Mouse (Mus musculus) bone marrow, adult 2 months (tissue): ENCODE measurements around the gene Tmem50b.

Experiments
- CTCF ChIP-seq: fragments of 200-500 bp; IDR thresholded peaks from 2 replicates; pipeline ENCODE4 v1.5.1; 2011; ENCODE audit warnings: low read length, control low read depth; ENCODE audit not compliant: control insufficient read depth, insufficient read depth
- POLR2A ChIP-seq: fragments of 200-500 bp; IDR thresholded peaks from 2 replicates; pipeline ENCODE4 v1.6.1; 2011; ENCODE audit warnings: low read depth, mild to moderate bottlenecking, control low read depth, low read length, borderline replicate concordance; ENCODE audit not compliant: control insufficient read depth

DNA sequence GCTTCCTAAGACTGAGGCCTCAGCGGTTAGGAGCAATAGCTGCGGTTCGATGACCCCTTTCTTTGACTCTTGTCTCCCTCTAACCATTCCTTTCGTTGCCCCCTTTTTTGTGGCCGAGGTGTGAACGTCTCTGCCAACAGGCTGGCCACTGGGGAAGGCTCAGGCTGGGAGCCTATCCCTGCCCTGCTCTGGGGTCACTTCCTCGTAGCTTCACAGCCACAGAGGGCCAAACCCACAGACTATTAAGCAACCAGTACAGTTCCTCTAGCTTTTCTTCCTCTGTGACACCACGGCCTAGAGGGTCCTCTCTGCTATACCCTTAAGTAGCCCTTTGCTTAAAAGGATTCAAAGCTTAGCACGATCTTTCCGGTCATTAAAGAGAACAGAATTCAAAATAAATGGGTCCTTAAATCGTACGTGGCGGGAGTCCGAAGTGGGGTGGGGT lies 51.2 kb downstream of the Tmem50b start:
- peak; percentile 59; the same call in 1 of the 2 replicates for TF ChIP-seq POLR2A
- no peak for TF ChIP-seq CTCF
